Mouse (Mus musculus) spleen, adult 2 months (tissue): ENCODE data around the gene Nedd9. TPM values are rescaled to one million over a fixed set of nuclear protein-coding genes. Genes with fewer than 3 reads are reported as not detected.

ENCODE experiments used
- DNase-seq, 2 experiments: peaks; one replicate each; pipeline versions ENCODE4 v3.0.0 to v3.0.0-alpha.2; 2012 to 2021; ENCODE audit warnings: low spot score in 2 of 2, low read depth in 1 of 2
- H3K27ac ChIP-seq: fragments of 200-500 bp; 2 replicates; pipeline ENCODE4 v1.5.1; 2012; ENCODE audit warnings: low read length, inconsistent platforms; ENCODE audit not compliant: insufficient read depth
- H3K27me3 ChIP-seq: fragments of 200-500 bp; 2 replicates; pipeline ENCODE4 v1.6.1; 2012; ENCODE audit warnings: mild to moderate bottlenecking, moderate library complexity, low read length, inconsistent platforms; ENCODE audit not compliant: control insufficient read depth, insufficient read depth
- H3K36me3 ChIP-seq: fragments of 200-500 bp; 2 replicates; pipeline ENCODE4 v1.6.1; 2012; ENCODE audit warnings: mild to moderate bottlenecking, low read length, inconsistent platforms; ENCODE audit not compliant: control insufficient read depth, insufficient read depth
- H3K4me1 ChIP-seq: fragments of 200-500 bp; 2 replicates; pipeline ENCODE4 v1.6.1; 2011; ENCODE audit warnings: inconsistent platforms; ENCODE audit not compliant: control insufficient read depth, insufficient read depth, insufficient read length
- H3K4me3 ChIP-seq: fragments of 200-500 bp; 2 replicates; pipeline ENCODE4 v1.5.1; 2011; ENCODE audit warnings: mild to moderate bottlenecking, inconsistent platforms; ENCODE audit not compliant: insufficient read depth, insufficient read length; ENCODE audit errors: extremely low read depth
- CTCF ChIP-seq: fragments of 200-500 bp; IDR thresholded peaks from 2 replicates; pipeline ENCODE4 v1.5.1; 2011; ENCODE audit warnings: mild to moderate bottlenecking, inconsistent platforms; ENCODE audit not compliant: insufficient read depth, insufficient read length, insufficient replicate concordance; ENCODE audit errors: extremely low read depth
- POLR2A ChIP-seq: fragments of 200-500 bp; IDR thresholded peaks from 2 replicates; pipeline ENCODE4 v1.6.1; 2011; ENCODE audit warnings: low read depth, low read length, inconsistent platforms
- WGBS: fragments of 180-500 bp; shearing (Covaris S2); methylation state at CpG from one replicate; pipeline ENCODE4 v1.1.7; 2018; 5-methylcytosine and 5-hydroxymethylcytosine counted together
- polyA plus RNA-seq: library from polyadenylated mRNA; depleted of rRNA; stranded (reverse); fragments of >200 nt; gene quantifications from 2 replicates; pipeline ENCODE4 v1.2.3, GENCODE M21; 2012

Nedd9 gene
- polyA plus RNA-seq, 1 experiment, result 45.3 TPM

- peaks cover 5% of the 10 kb centered on the region; the same call in 1 of the 2 replicates for H3K4me1 ChIP-seq
- no peaks in the 10 kb centered on the region for H3K27me3 ChIP-seq
- H3K4me3 ChIP-seq, result no peak overlapping the region
- 87% methylated on average over 6 of the region's 6 CpGs for WGBS
- no peak for DNase-seq
- 0 out of 2 replicates have a peak, but pooled peaks cover 1% of the 10 kb centered on the region for H3K36me3 ChIP-seq
- H3K27ac ChIP-seq, result no peak overlapping the region
- TF ChIP-seq POLR2A (no peak), CTCF (no peak)
Observed at GRCm38 (mm10) chr13:41362909-41363308, 124.3 kb downstream of the Nedd9 start.

- Histone ChIP-seq H3K27ac (no peak overlapping the region), H3K4me3 (no peak overlapping the region), H3K27me3 (no peaks in the 10 kb centered on the region), H3K4me1 (peaks cover 15% of the 10 kb centered on the region; the same call in 1 of the 2 replicates), H3K36me3 (0 out of 2 replicates have a peak, but pooled peaks cover 1% of the 10 kb centered on the region)
- TF ChIP-seq POLR2A, result no peak
- no peak for TF ChIP-seq CTCF
- 77% methylated on average over 8 of the region's 8 CpGs for WGBS
- no peak for DNase-seq
Observed at GRCm38 (mm10) chr13:41360272-41360815, 126.8 kb downstream of the Nedd9 start.

- 18% methylated on average over 16 of the region's 16 CpGs for WGBS
- Histone ChIP-seq H3K4me3 (peak overlapping the region; percentile 68), H3K27me3 (no peaks in the 10 kb centered on the region), H3K4me1 (peaks cover 15% of the 10 kb centered on the region; the same call in 1 of the 2 replicates), H3K27ac (no peak overlapping the region), H3K36me3 (no peaks in the 10 kb centered on the region)
- peak in 1 of 2 experiments; percentile 28 for DNase-seq
- no peak for TF ChIP-seq POLR2A
Observed at GRCm38 (mm10) chr13:41359330-41360215, 127.6 kb downstream of the Nedd9 start.

- Histone ChIP-seq H3K4me1 (peaks cover 17% of the 10 kb centered on the region; the same call in 1 of the 2 replicates), H3K27ac (peak overlapping the region; percentile 79), H3K36me3 (no peaks in the 10 kb centered on the region), H3K4me3 (peak overlapping the region; percentile 68), H3K27me3 (no peaks in the 10 kb centered on the region)
- TF ChIP-seq POLR2A, result peak; percentile 94
- no peak for TF ChIP-seq CTCF
- peak; percentile 73 to 89 for DNase-seq
- 1% methylated on average over 42 of the region's 42 CpGs for WGBS
Observed at GRCm38 (mm10) chr13:41358480-41359180, 128.5 kb downstream of the Nedd9 start.

- 25% methylated on average over 10 of the region's 10 CpGs for WGBS
- DNase-seq, result no peak
- Histone ChIP-seq H3K27ac (peak overlapping the region; percentile 79), H3K4me1 (peaks cover 18% of the 10 kb centered on the region; the same call in 1 of the 2 replicates), H3K4me3 (peak overlapping the region; percentile 68; the same call in 1 of the 2 replicates), H3K36me3 (no peaks in the 10 kb centered on the region), H3K27me3 (no peaks in the 10 kb centered on the region)
- TF ChIP-seq POLR2A (no peak), CTCF (no peak)
Observed at GRCm38 (mm10) chr13:41358009-41358408, 129.2 kb downstream of the Nedd9 start.

- 49% methylated on average over 3 of the region's 3 CpGs for WGBS
- H3K27ac ChIP-seq, result no peak overlapping the region
- H3K4me3 ChIP-seq, result peak overlapping the region; percentile 21; the same call in 1 of the 2 replicates
- peaks cover 18% of the 10 kb centered on the region; the same call in 1 of the 2 replicates for H3K4me1 ChIP-seq
- DNase-seq, result no peak
- no peaks in the 10 kb centered on the region for H3K36me3 ChIP-seq
- H3K27me3 ChIP-seq, result no peaks in the 10 kb centered on the region
- TF ChIP-seq CTCF (no peak), POLR2A (no peak)
Observed at GRCm38 (mm10) chr13:41357586-41357985, 129.6 kb downstream of the Nedd9 start.
